Mouse (Mus musculus) cerebellum, postnatal 36 days (tissue): ENCODE data around the gene Tor1a.
A peak's percentile ranks its signal among the peaks of the same experiment; 100 is the strongest.

Source experiments
- DNase-seq, 2 experiments: peaks; one replicate each; pipeline ENCODE4 v3.0.0; 2021 to 2022; ENCODE audit warnings: mixed read lengths in 2 of 2

Gene Tor1a

GRCm38 (mm10) chr2:30967352-30968327, at the start of gene Tor1a:
Tor1a (minus strand) TSS chr2:30967933.
- DNase-seq, result peak; percentile 88 to 91

GRCm38 (mm10) chr2:31013371-31014120, 45.8 kb upstream of the Tor1a start:
- no peak for DNase-seq

GRCm38 (mm10) chr2:31007208-31007607, 39.5 kb upstream of the Tor1a start:
- no peak for DNase-seq

GRCm38 (mm10) chr2:31006434-31006833, 38.7 kb upstream of the Tor1a start:
- no peak for DNase-seq

- no peak for DNase-seq
Observed at GRCm38 (mm10) chr2:31005453-31005852, 37.7 kb upstream of the Tor1a start.

- no peak for DNase-seq
Observed at GRCm38 (mm10) chr2:31002857-31003256, 35.1 kb upstream of the Tor1a start.

- DNase-seq, result no peak
Observed at GRCm38 (mm10) chr2:30998443-30999260, 30.9 kb upstream of the Tor1a start.

- DNase-seq, result peak; percentile 37 to 62
Observed at GRCm38 (mm10) chr2:30995432-30995996, 27.8 kb upstream of the Tor1a start.

GRCm38 (mm10) chr2:30994853-30995252, 27.1 kb upstream of the Tor1a start:
- DNase-seq, result no peak

- DNase-seq, result no peak
Observed at GRCm38 (mm10) chr2:30990221-30990620, 22.5 kb upstream of the Tor1a start.

- peak in 1 of 2 experiments; percentile 36 for DNase-seq
Observed at GRCm38 (mm10) chr2:30985111-30986020, 17.6 kb upstream of the Tor1a start.

- no peak for DNase-seq
Observed at GRCm38 (mm10) chr2:30983024-30983423, 15.3 kb upstream of the Tor1a start.

GRCm38 (mm10) chr2:30981790-30982513, 14.2 kb upstream of the Tor1a start, which contains the start of the genes BC005624 and Usp20:
BC005624 (minus strand) TSS chr2:30982201.
Usp20 (plus strand) TSS chr2:30982279.
- peak; percentile 98 to 99 for DNase-seq

GRCm38 (mm10) chr2:30966826-30967225, 907 bp downstream of the Tor1a start:
- no peak for DNase-seq

GRCm38 (mm10) chr2:30965627-30966026, 2.1 kb downstream of the Tor1a start:
- no peak for DNase-seq

GRCm38 (mm10) chr2:30962570-30963254, 5.0 kb downstream of the Tor1a start:
- DNase-seq, result no peak

GRCm38 (mm10) chr2:30959856-30960255, 7.9 kb downstream of the Tor1a start:
- DNase-seq, result no peak

GRCm38 (mm10) chr2:30958726-30959125, 9.0 kb downstream of the Tor1a start:
- DNase-seq, result no peak

GRCm38 (mm10) chr2:30957511-30957910, 10.2 kb downstream of the Tor1a start:
- no peak for DNase-seq

- DNase-seq, result no peak
Observed at GRCm38 (mm10) chr2:30954797-30955196, 12.9 kb downstream of the Tor1a start.
